Mouse (Mus musculus): ENCODE results near the gene H2-DMb1. TPM values are rescaled to one million over a fixed set of nuclear protein-coding genes. Genes with fewer than 3 reads are reported as not detected.

The H2-DMb1 gene
- total and polyA plus RNA-seq, 2 experiments from 2014 or later, result 0.62 to 1.5 TPM

DNA sequence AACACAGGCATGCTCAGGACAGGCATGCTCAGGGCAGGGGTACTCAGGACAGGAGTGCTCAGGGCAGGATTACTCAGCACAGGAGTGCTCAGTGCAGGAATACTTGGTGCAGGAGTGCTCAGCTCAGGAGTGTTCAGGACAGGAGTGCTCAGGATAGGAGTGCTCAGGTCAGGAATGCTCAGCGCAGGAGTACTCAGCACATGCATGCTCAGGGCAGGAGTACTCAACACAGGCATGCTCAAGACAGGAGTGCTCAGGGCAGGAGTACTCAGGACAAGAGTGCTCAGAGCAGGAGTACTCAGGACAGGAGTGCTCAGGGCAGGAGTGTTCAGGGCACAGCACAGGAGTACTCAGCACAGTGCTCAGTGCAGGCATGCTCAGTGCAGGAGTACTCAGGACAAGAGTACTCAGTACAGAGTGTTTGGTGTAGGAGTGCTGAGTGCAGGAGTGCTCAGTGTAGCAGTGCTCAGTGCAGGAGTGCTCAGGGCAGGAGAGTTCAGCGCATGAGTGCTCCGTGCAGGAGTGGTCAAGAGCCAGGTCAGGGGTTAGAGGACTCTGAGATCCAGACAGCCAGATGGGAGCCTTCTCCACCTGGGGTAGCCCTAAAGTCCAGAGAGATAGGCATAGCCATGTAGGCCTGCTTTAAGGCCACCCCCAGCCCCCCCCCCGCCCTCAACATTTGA lies 50.0 kb downstream of the H2-DMb1 start:
- Histone ChIP-seq H3K9ac (no peak overlapping the region), H3K4me3 (ENCODE audit: low read depth, low read length) (no peak overlapping the region), H3K27ac (ENCODE audit: low read depth, low read length) (no peak overlapping the region), H3K4me1 (ENCODE audit: insufficient read depth) (no peaks in the 10 kb centered on the region), H3K36me3 (ENCODE audit: insufficient read depth) (no peaks in the 10 kb centered on the region), H3K27me3 (ENCODE audit: insufficient read depth, low read length) (peaks cover 19% of the 10 kb centered on the region), H3K9me3 (ENCODE audit: low read length) (no peaks in the 10 kb centered on the region), H3K4me2 (ENCODE audit: low read depth) (no peak overlapping the region)
- WGBS, result 78% methylated on average over 4 of the region's 4 CpGs
- TF ChIP-seq CTCF (IDR thresholded peaks at IDR 0.05; ENCODE audit: low read depth), result no peak
- DNase-seq, result no peak
- ATAC-seq, result no peak

DNA sequence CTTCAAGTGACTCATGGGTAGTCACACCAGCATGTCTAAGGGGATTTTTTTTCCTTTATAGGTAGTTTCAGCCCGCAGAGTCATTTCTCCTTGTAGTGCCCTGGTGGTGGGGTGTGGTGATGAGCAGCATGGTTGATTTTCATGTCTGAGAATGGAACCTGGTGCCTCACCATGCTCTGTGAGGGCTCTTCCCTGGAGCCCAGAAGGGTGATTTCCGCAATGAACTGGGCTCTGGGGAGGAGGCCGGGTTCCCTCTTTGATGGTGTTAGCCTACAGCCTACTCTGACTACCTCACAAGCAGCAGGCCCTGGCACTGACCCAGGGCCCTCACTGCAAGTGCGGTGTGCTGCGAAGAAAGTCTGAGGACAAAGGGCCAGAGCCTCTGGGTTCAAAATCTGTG lies 50.6 kb downstream of the H2-DMb1 start, which contains the start of gene Tap2:
Gene Tap2, plus strand, starts transcription at position 84 of the 400 bp plus-strand sequence.
- Histone ChIP-seq H3K9ac (peak within 1 kb of the TSS; percentile 54), H3K4me2 (ENCODE audit: low read depth) (peak within 1 kb of the TSS; percentile 79), H3K4me1 (ENCODE audit: insufficient read depth) (no peaks in the 10 kb centered on the region), H3K27ac (ENCODE audit: low read depth, low read length) (no peak within 1 kb of the TSS), H3K36me3 (ENCODE audit: insufficient read depth) (no peaks in the 10 kb centered on the region), H3K27me3 (ENCODE audit: insufficient read depth, low read length) (peaks cover 14% of the 10 kb centered on the region), H3K4me3 (ENCODE audit: low read depth, low read length) (peak within 1 kb of the TSS; percentile 55), H3K9me3 (ENCODE audit: low read length) (no peaks in the 10 kb centered on the region)
- DNase-seq (no peak), ATAC-seq (no peak)
- 61% methylated on average over 5 of the region's 5 CpGs for WGBS
- TF ChIP-seq CTCF (IDR thresholded peaks at IDR 0.05; ENCODE audit: low read depth), result no peak

DNA sequence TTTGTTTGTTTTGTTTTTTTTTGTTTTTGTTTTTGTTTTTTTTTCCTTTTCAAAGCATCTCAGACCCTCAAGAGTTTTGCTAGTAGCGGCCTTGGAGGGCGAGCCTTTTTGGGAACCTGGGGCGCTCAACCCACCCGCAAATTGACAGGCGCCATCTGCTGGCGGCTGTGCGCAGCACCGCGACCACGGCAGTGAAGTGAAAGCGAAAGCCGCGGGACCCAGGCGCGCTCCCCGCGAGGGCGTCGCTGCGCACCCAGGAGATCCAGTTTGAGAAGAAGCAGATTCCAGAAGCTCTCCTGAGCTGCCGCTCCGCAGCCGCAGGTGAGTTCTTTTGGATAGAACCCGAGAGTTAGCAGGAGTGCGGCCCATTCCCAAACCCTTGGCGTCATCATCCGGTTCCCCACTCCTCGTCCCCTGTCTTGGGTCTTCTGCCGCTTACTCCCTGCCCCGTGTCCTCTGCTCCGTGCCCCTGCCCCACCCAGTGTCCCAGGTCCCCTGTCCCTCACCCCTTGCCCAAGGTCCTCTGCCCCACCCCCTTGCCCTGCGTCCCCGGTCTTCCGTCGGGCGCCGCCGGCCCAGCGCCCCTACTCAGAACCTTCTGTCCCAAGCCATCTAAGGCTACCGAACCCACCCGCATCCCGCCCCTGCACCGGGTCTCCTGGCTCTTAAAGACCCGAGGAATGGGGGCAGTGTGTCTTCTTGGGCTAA lies 51.6 kb downstream of the H2-DMb1 start:
- H3K9ac ChIP-seq, result peak overlapping the region; percentile 54
- peak; percentile 74 for ATAC-seq
- no peaks in the 10 kb centered on the region for H3K4me1 ChIP-seq (ENCODE audit: insufficient read depth)

DNA sequence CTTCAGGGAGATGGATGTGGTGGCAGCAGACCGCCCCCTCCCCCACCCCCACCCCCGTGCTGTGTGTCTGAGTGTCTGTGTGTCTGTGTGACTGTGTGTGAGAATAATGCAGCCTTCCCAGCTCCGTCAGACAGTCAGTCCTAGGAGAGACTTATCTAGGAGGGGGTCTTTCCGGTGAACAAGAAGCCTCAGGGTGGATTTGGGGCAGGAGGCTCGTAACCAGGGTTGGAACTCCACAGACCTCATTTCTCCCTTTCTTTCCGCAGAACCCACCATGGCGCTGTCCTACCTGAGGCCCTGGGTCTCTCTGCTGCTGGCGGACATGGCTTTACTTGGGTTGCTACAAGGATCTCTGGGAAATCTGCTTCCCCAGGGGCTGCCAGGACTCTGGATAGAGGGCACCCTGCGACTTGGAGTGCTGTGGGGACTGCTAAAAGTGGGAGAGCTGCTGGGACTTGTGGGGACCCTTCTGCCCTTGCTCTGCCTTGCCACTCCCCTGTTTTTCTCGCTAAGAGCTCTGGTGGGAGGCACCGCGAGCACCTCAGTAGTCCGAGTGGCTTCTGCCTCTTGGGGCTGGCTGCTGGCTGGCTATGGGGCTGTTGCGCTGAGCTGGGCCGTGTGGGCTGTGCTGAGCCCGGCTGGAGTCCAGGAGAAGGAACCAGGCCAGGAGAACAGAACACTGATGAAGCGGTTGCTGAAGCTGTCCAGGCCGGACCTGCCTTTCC lies 52.3 kb downstream of the H2-DMb1 start:
- 13% methylated on average over 18 of the region's 18 CpGs for WGBS
- DNase-seq (no peak), ATAC-seq (no peak)
- H3K9me3 ChIP-seq (ENCODE audit: low read length), result no peaks in the 10 kb centered on the region
- peak overlapping the region; percentile 54; the same call in 1 of the 2 replicates for H3K9ac ChIP-seq
- H3K27me3 ChIP-seq (ENCODE audit: insufficient read depth, low read length), result peaks cover 5% of the 10 kb centered on the region; the same call in 1 of the 2 replicates
- peak overlapping the region; percentile 79 for H3K4me2 ChIP-seq (ENCODE audit: low read depth)
- H3K27ac ChIP-seq (ENCODE audit: low read depth, low read length), result no peak overlapping the region
- no peak for TF ChIP-seq CTCF (IDR thresholded peaks at IDR 0.05; ENCODE audit: low read depth)
- peak overlapping the region; percentile 55 for H3K4me3 ChIP-seq (ENCODE audit: low read depth, low read length)
- H3K36me3 ChIP-seq (ENCODE audit: insufficient read depth), result no peaks in the 10 kb centered on the region
- no peaks in the 10 kb centered on the region for H3K4me1 ChIP-seq (ENCODE audit: insufficient read depth)

More for the DNA sequence above, 51.6 kb downstream of the H2-DMb1 start:
- H3K9me3 ChIP-seq (ENCODE audit: low read length), result no peaks in the 10 kb centered on the region
- H3K36me3 ChIP-seq (ENCODE audit: insufficient read depth), result no peaks in the 10 kb centered on the region
- peak; percentile 89 for TF ChIP-seq CTCF (IDR thresholded peaks at IDR 0.05; ENCODE audit: low read depth)
- H3K27me3 ChIP-seq (ENCODE audit: insufficient read depth, low read length), result peaks cover 5% of the 10 kb centered on the region
- peak overlapping the region; percentile 79 for H3K4me2 ChIP-seq (ENCODE audit: low read depth)
- H3K4me3 ChIP-seq (ENCODE audit: low read depth, low read length), result peak overlapping the region; percentile 55
- H3K27ac ChIP-seq (ENCODE audit: low read depth, low read length), result no peak overlapping the region
- peak; percentile 84 for DNase-seq
- WGBS, result 1% methylated on average over 44 of the region's 44 CpGs

DNA sequence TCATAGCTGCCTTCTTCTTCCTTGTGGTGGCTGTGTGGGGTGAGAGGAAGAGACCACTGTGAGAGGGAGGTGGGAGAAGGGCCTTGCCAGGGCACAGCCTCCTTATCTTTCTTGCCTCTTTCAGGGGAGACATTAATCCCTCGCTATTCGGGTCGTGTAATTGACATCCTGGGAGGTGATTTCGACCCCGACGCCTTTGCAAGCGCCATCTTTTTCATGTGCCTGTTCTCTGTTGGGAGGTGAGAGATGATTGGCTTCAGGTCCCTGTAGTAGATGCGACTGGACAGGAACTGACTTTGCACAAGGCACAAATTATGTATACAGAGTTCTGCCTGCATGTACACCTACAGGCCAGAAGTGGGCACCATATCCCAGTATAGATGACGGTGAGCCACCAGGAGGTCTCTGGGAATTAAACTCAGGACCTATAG lies 52.9 kb downstream of the H2-DMb1 start:
- 12% methylated on average over 9 of the region's 9 CpGs for WGBS
- TF ChIP-seq CTCF (IDR thresholded peaks at IDR 0.05; ENCODE audit: low read depth), result peak; percentile 65
- Histone ChIP-seq H3K4me3 (ENCODE audit: low read depth, low read length) (no peak overlapping the region), H3K4me2 (ENCODE audit: low read depth) (no peak overlapping the region), H3K36me3 (ENCODE audit: insufficient read depth) (no peaks in the 10 kb centered on the region), H3K9ac (no peak overlapping the region), H3K9me3 (ENCODE audit: low read length) (no peaks in the 10 kb centered on the region), H3K27me3 (ENCODE audit: insufficient read depth, low read length) (peaks cover 5% of the 10 kb centered on the region; the same call in 1 of the 2 replicates), H3K27ac (ENCODE audit: low read depth, low read length) (no peak overlapping the region), H3K4me1 (ENCODE audit: insufficient read depth) (no peaks in the 10 kb centered on the region)
- no peak for DNase-seq
- ATAC-seq, result peak; percentile 55; the same call in 1 of the 2 replicates

DNA sequence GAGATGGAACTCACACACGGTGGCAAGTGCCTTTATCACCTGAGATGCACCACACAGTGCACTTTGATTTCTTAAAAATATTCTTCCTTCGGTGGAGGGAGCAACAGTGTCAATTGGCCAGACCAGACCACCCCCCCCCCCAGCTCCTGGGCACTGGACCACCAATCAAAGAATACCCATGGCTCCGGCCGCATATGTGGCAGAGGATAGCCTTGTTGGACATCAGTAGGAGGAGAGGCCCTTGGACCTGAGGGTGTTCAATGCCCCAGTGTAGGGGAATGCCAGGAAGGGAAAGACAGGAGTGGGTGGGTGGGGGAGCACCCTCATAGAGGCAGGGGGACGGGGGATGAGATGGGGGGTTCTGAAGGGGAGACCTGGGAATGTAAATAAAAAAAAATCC lies 53.9 kb downstream of the H2-DMb1 start:
- H3K9me3 ChIP-seq (ENCODE audit: low read length), result no peaks in the 10 kb centered on the region
- no peak for TF ChIP-seq CTCF (IDR thresholded peaks at IDR 0.05; ENCODE audit: low read depth)
- H3K36me3 ChIP-seq (ENCODE audit: insufficient read depth), result no peaks in the 10 kb centered on the region
- H3K4me2 ChIP-seq (ENCODE audit: low read depth), result no peak overlapping the region
- no peak overlapping the region for H3K4me3 ChIP-seq (ENCODE audit: low read depth, low read length)
- H3K27ac ChIP-seq (ENCODE audit: low read depth, low read length), result no peak overlapping the region
- DNase-seq, result no peak
- no peak for ATAC-seq
- H3K9ac ChIP-seq, result no peak overlapping the region
- no peaks in the 10 kb centered on the region for H3K4me1 ChIP-seq (ENCODE audit: insufficient read depth)
- 87% methylated on average over 5 of the region's 5 CpGs for WGBS
- H3K27me3 ChIP-seq (ENCODE audit: insufficient read depth, low read length), result peaks cover 11% of the 10 kb centered on the region; the same call in 1 of the 2 replicates

Data from forebrain, postnatal 0 days (tissue).